Mouse (Mus musculus): ENCODE data around the gene Rpl7a. TPM values are rescaled to one million over a fixed set of nuclear protein-coding genes. Genes with fewer than 3 reads are reported as not detected.

The Rpl7a gene
- polyA plus RNA-seq, 1 experiment from 2014 or later, result 341 TPM

DNA sequence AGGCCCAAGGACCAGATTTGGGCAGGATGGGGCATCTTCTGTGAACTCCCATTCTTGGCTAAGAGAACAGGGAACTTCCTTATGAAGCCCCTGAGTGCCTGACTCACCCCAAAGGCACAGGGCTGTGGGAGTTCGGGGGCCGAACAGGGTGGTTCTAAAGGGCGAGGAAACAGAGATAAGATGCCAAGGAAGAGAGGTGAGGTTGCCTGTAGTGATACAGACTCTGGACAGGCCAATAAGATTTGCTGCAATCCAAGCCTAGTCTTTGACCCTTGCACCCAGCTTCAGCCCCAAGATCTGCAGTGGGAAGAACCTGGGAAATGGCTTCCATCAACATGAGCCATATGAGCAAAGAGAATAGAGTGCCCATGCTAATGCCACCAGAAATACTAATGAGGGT, 32.7 kb downstream of the Rpl7a start:
- no peak overlapping the region for H3K4me3 ChIP-seq (ENCODE audit: low read length)
- no peaks in the 10 kb centered on the region for H3K4me1 ChIP-seq (ENCODE audit: control insufficient read depth, insufficient read depth, low read depth, low read length)
- no peaks in the 10 kb centered on the region for H3K27me3 ChIP-seq (replicated peaks; ENCODE audit: control insufficient read depth, insufficient read depth, low read length)
- no peak overlapping the region for H3K4me2 ChIP-seq (ENCODE audit: low read length)
- WGBS, result 96% methylated on average over 3 of the region's 3 CpGs
- no peak overlapping the region for H3K27ac ChIP-seq (ENCODE audit: low read depth, low read length)
- no peak overlapping the region for H3K9ac ChIP-seq (ENCODE audit: low read depth, low read length)
- no peaks in the 10 kb centered on the region for H3K9me3 ChIP-seq (ENCODE audit: control insufficient read depth, low read length)
- H3K36me3 ChIP-seq (ENCODE audit: control insufficient read depth, insufficient read depth, low read length), result 0 out of 2 replicates have a peak, but pooled peaks cover 2% of the 10 kb centered on the region
- no peak for ATAC-seq

DNA sequence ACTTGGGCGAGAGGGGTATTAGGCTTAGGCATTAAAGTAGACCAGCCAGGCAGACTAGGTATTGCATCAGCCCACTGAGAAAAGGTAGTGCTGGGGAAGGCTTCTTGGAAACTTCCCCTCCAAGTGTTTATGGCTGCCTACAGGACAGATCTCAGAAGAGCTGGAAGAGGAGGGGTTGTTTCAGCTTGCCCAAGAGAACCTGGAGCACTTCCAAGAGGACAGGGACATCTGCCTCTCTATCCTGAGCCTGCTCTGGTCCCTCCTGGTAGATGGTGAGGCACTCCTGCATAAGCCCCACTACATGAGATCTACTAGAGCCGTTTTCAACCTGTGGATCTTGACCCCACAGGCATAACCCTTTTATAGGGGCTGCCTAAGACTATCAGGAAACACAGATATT, 39.8 kb downstream of the Rpl7a start:
- Histone ChIP-seq H3K36me3 (ENCODE audit: control insufficient read depth, insufficient read depth, low read length) (peaks cover 20% of the 10 kb centered on the region), H3K9ac (ENCODE audit: low read depth, low read length) (no peak overlapping the region), H3K27me3 (replicated peaks; ENCODE audit: control insufficient read depth, insufficient read depth, low read length) (no peaks in the 10 kb centered on the region), H3K4me1 (ENCODE audit: control insufficient read depth, insufficient read depth, low read depth, low read length) (no peaks in the 10 kb centered on the region), H3K27ac (ENCODE audit: low read depth, low read length) (no peak overlapping the region), H3K4me2 (ENCODE audit: low read length) (no peak overlapping the region), H3K4me3 (ENCODE audit: low read length) (no peak overlapping the region), H3K9me3 (ENCODE audit: control insufficient read depth, low read length) (no peaks in the 10 kb centered on the region)
- 93% methylated on average over 2 of the region's 2 CpGs for WGBS
- ATAC-seq, result no peak

GRCm38 (mm10) chr2:26951346-26951905, 40.9 kb downstream of the Rpl7a start:
- H3K27me3 ChIP-seq (replicated peaks; ENCODE audit: control insufficient read depth, insufficient read depth, low read length), result no peaks in the 10 kb centered on the region
- peaks cover 25% of the 10 kb centered on the region for H3K36me3 ChIP-seq (ENCODE audit: control insufficient read depth, insufficient read depth, low read length)

GRCm38 (mm10) chr2:26952193-26952592, 41.6 kb downstream of the Rpl7a start:
- H3K36me3 ChIP-seq (ENCODE audit: control insufficient read depth, insufficient read depth, low read length), result peaks cover 28% of the 10 kb centered on the region
- no peak overlapping the region for H3K9ac ChIP-seq (ENCODE audit: low read depth, low read length)
- 95% methylated on average over 4 of the region's 4 CpGs for WGBS
- no peak for ATAC-seq
- H3K4me2 ChIP-seq (ENCODE audit: low read length), result no peak overlapping the region
- no peak overlapping the region for H3K27ac ChIP-seq (ENCODE audit: low read depth, low read length)
- H3K27me3 ChIP-seq (replicated peaks; ENCODE audit: control insufficient read depth, insufficient read depth, low read length), result no peaks in the 10 kb centered on the region
- H3K9me3 ChIP-seq (ENCODE audit: control insufficient read depth, low read length), result no peaks in the 10 kb centered on the region
- no peaks in the 10 kb centered on the region for H3K4me1 ChIP-seq (ENCODE audit: control insufficient read depth, insufficient read depth, low read depth, low read length)
- no peak overlapping the region for H3K4me3 ChIP-seq (ENCODE audit: low read length)

More at GRCm38 (mm10) chr2:26951346-26951905, 40.9 kb downstream of the Rpl7a start:
- 90% methylated on average over 8 of the region's 8 CpGs for WGBS
- Histone ChIP-seq H3K9ac (ENCODE audit: low read depth, low read length) (no peak overlapping the region), H3K4me1 (ENCODE audit: control insufficient read depth, insufficient read depth, low read depth, low read length) (no peaks in the 10 kb centered on the region), H3K4me3 (ENCODE audit: low read length) (no peak overlapping the region), H3K27ac (ENCODE audit: low read depth, low read length) (no peak overlapping the region), H3K4me2 (ENCODE audit: low read length) (no peak overlapping the region), H3K9me3 (ENCODE audit: control insufficient read depth, low read length) (no peaks in the 10 kb centered on the region)
- ATAC-seq, result no peak

GRCm38 (mm10) chr2:26952866-26953265, 42.3 kb downstream of the Rpl7a start:
- H3K4me1 ChIP-seq (ENCODE audit: control insufficient read depth, insufficient read depth, low read depth, low read length), result no peaks in the 10 kb centered on the region
- H3K9me3 ChIP-seq (ENCODE audit: control insufficient read depth, low read length), result no peaks in the 10 kb centered on the region
- H3K9ac ChIP-seq (ENCODE audit: low read depth, low read length), result no peak overlapping the region
- no peak overlapping the region for H3K4me2 ChIP-seq (ENCODE audit: low read length)
- 89% methylated on average over 8 of the region's 8 CpGs for WGBS
- no peaks in the 10 kb centered on the region for H3K27me3 ChIP-seq (replicated peaks; ENCODE audit: control insufficient read depth, insufficient read depth, low read length)
- no peak overlapping the region for H3K4me3 ChIP-seq (ENCODE audit: low read length)
- peaks cover 34% of the 10 kb centered on the region for H3K36me3 ChIP-seq (ENCODE audit: control insufficient read depth, insufficient read depth, low read length)
- no peak for ATAC-seq
- H3K27ac ChIP-seq (ENCODE audit: low read depth, low read length), result no peak overlapping the region

GRCm38 (mm10) chr2:26954735-26955395, 44.3 kb downstream of the Rpl7a start:
- Histone ChIP-seq H3K9ac (ENCODE audit: low read depth, low read length) (no peak overlapping the region), H3K9me3 (ENCODE audit: control insufficient read depth, low read length) (no peaks in the 10 kb centered on the region), H3K36me3 (ENCODE audit: control insufficient read depth, insufficient read depth, low read length) (peaks cover 41% of the 10 kb centered on the region), H3K4me1 (ENCODE audit: control insufficient read depth, insufficient read depth, low read depth, low read length) (no peaks in the 10 kb centered on the region), H3K27ac (ENCODE audit: low read depth, low read length) (no peak overlapping the region), H3K4me3 (ENCODE audit: low read length) (no peak overlapping the region), H3K4me2 (ENCODE audit: low read length) (no peak overlapping the region), H3K27me3 (replicated peaks; ENCODE audit: control insufficient read depth, insufficient read depth, low read length) (no peaks in the 10 kb centered on the region)
- ATAC-seq, result no peak
- WGBS, result 97% methylated on average over 2 of the region's 2 CpGs

DNA sequence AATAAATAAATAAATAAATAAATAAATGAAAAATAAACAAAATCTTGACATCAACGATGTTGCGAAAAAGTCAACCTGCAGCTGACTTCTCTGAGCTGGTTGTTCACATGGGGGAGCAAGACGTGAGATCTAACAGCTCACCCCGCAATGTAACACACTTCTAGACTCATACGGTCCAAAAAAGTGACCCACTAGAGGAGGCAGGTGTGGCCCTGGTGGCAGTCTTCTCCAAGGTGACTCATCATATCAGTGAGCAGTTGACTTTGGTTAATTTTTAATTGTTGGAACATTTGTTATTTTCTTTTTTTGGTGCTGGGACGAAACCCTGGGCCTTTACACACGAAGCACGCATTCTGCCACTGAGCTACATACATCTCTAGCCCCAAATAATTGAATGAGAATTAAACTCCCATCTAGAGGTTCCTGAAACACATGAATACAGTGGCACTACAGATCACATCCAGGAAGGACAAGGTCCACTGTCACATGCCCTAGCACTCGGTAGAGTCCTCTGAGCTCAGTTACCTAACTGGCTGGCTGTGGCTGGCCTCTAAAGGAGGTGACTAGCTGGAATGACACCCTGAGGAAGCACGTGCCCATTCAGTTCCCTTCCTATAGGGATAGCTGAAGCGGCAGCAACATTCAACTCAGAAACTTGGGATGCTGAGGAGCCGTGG, 46.4 kb downstream of the Rpl7a start:
- WGBS, result 96% methylated on average over 12 of the region's 12 CpGs
- no peak for ATAC-seq
- Histone ChIP-seq H3K4me3 (ENCODE audit: low read length) (no peak overlapping the region), H3K27ac (ENCODE audit: low read depth, low read length) (no peak overlapping the region), H3K4me1 (ENCODE audit: control insufficient read depth, insufficient read depth, low read depth, low read length) (peaks cover 7% of the 10 kb centered on the region), H3K4me2 (ENCODE audit: low read length) (no peak overlapping the region), H3K27me3 (replicated peaks; ENCODE audit: control insufficient read depth, insufficient read depth, low read length) (no peaks in the 10 kb centered on the region), H3K9ac (ENCODE audit: low read depth, low read length) (no peak overlapping the region), H3K36me3 (ENCODE audit: control insufficient read depth, insufficient read depth, low read length) (peaks cover 41% of the 10 kb centered on the region), H3K9me3 (ENCODE audit: control insufficient read depth, low read length) (no peaks in the 10 kb centered on the region)

DNA sequence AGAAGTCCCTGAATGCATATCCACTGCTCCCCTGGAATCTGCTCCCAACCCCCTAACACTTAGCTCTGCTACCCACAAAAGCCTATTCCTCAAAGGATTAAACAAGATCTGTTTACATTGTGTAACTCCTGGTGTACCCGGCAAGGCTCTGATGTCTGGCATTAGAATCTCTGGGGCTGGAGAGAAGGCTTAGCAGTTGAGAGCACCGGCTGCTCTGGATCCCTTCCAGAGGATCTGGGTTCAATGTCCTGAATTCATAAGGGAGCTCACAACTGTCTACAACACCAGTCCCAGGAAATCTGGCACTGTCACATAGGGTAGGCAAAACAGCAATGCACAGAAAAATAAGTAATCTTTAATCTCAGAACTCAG, 46.9 kb downstream of the Rpl7a start:
- Histone ChIP-seq H3K36me3 (ENCODE audit: control insufficient read depth, insufficient read depth, low read length) (peaks cover 43% of the 10 kb centered on the region), H3K4me1 (ENCODE audit: control insufficient read depth, insufficient read depth, low read depth, low read length) (peaks cover 11% of the 10 kb centered on the region), H3K27me3 (replicated peaks; ENCODE audit: control insufficient read depth, insufficient read depth, low read length) (no peaks in the 10 kb centered on the region), H3K9me3 (ENCODE audit: control insufficient read depth, low read length) (no peaks in the 10 kb centered on the region), H3K4me2 (ENCODE audit: low read length) (no peak overlapping the region), H3K4me3 (ENCODE audit: low read length) (no peak overlapping the region), H3K9ac (ENCODE audit: low read depth, low read length) (no peak overlapping the region), H3K27ac (ENCODE audit: low read depth, low read length) (no peak overlapping the region)
- 84% methylated on average over 2 of the region's 2 CpGs for WGBS
- no peak for ATAC-seq

GRCm38 (mm10) chr2:26960756-26961155, 50.2 kb downstream of the Rpl7a start:
- H3K36me3 ChIP-seq (ENCODE audit: control insufficient read depth, insufficient read depth, low read length), result peaks cover 24% of the 10 kb centered on the region

More at GRCm38 (mm10) chr2:26960756-26961155, 50.2 kb downstream of the Rpl7a start:
- ATAC-seq, result no peak
- Histone ChIP-seq H3K4me1 (ENCODE audit: control insufficient read depth, insufficient read depth, low read depth, low read length) (peaks cover 25% of the 10 kb centered on the region), H3K27ac (ENCODE audit: low read depth, low read length) (no peak overlapping the region), H3K4me3 (ENCODE audit: low read length) (no peak overlapping the region), H3K27me3 (replicated peaks; ENCODE audit: control insufficient read depth, insufficient read depth, low read length) (no peaks in the 10 kb centered on the region), H3K9ac (ENCODE audit: low read depth, low read length) (no peak overlapping the region), H3K4me2 (ENCODE audit: low read length) (no peak overlapping the region), H3K9me3 (ENCODE audit: control insufficient read depth, low read length) (no peaks in the 10 kb centered on the region)
- WGBS, result 73% methylated on average over 4 of the region's 4 CpGs
